Mouse (Mus musculus) small intestine, adult 2 months (tissue): ENCODE results near the gene Apol7b. TPM values are rescaled to one million over a fixed set of nuclear protein-coding genes. Genes with fewer than 3 reads are reported as not detected.

ENCODE experiments used
- H3K27ac ChIP-seq: fragments of 200-500 bp; 2 replicates; pipeline ENCODE4 v1.5.1; 2012; ENCODE audit warnings: low read depth, low read length, control low read depth, inconsistent platforms; ENCODE audit not compliant: insufficient read depth
- H3K27me3 ChIP-seq: fragments of 200-500 bp; 2 replicates; pipeline ENCODE4 v1.6.1; 2012; ENCODE audit warnings: mild to moderate bottlenecking, moderate library complexity, low read length, inconsistent platforms; ENCODE audit not compliant: control insufficient read depth, insufficient read depth
- H3K36me3 ChIP-seq: fragments of 200-500 bp; 2 replicates; pipeline ENCODE4 v1.6.1; 2012; ENCODE audit warnings: mild to moderate bottlenecking, low read length, control low read depth, inconsistent platforms; ENCODE audit not compliant: control insufficient read depth, insufficient read depth
- H3K4me1 ChIP-seq: fragments of 200-500 bp; 2 replicates; pipeline ENCODE4 v1.6.1; 2012; ENCODE audit warnings: low read length, inconsistent platforms, mixed read lengths; ENCODE audit not compliant: control insufficient read depth, insufficient read depth, insufficient read length
- H3K4me3 ChIP-seq: fragments of 200-500 bp; 2 replicates; pipeline ENCODE4 v1.5.1; 2012; ENCODE audit warnings: low read depth, mild to moderate bottlenecking, control low read depth, inconsistent platforms, low read length, moderate library complexity
- CTCF ChIP-seq: fragments of 200-500 bp; IDR thresholded peaks from 2 replicates; pipeline ENCODE4 v1.5.1; 2012; ENCODE audit warnings: low read depth, mild to moderate bottlenecking, control low read depth, inconsistent platforms, low read length, moderate library complexity, mixed read lengths; ENCODE audit not compliant: insufficient replicate concordance, insufficient read length; ENCODE audit errors: extremely low read depth
- POLR2A ChIP-seq: fragments of 200-500 bp; IDR thresholded peaks from 2 replicates; pipeline ENCODE4 v1.6.1; 2012; ENCODE audit warnings: low read depth, mild to moderate bottlenecking, control low read depth, inconsistent platforms, low read length, moderate library complexity
- WGBS: fragments of 180-500 bp; shearing (Covaris S2); methylation state at CpG from one replicate; pipeline ENCODE4 v1.1.7; 2018; 5-methylcytosine and 5-hydroxymethylcytosine counted together
- polyA plus RNA-seq: library from polyadenylated mRNA; depleted of rRNA; stranded (reverse); fragments of >200 nt; gene quantifications from 2 replicates; pipeline ENCODE4 v1.2.3, GENCODE M21; 2012; rRNA removed

The Apol7b gene
- polyA plus RNA-seq, 1 experiment, result 0.49 TPM

- peak overlapping the region; percentile 57; the same call in 1 of the 2 replicates for H3K27ac ChIP-seq
Measured at GRCm38 (mm10) chr15:77387462-77387861, 59.8 kb downstream of the Apol7b start.

GRCm38 (mm10) chr15:77384340-77385030 is 62.8 kb downstream of the Apol7b start:
- WGBS, result 93% methylated on average over 7 of the region's 7 CpGs
- Histone ChIP-seq H3K27ac (no peak overlapping the region), H3K4me3 (no peak overlapping the region), H3K4me1 (peaks cover 21% of the 10 kb centered on the region; the same call in 1 of the 2 replicates), H3K36me3 (no peaks in the 10 kb centered on the region), H3K27me3 (no peaks in the 10 kb centered on the region)
- no peak for TF ChIP-seq POLR2A
- no peak for TF ChIP-seq CTCF

More at GRCm38 (mm10) chr15:77387462-77387861, 59.8 kb downstream of the Apol7b start:
- H3K4me3 ChIP-seq, result no peak overlapping the region
- H3K36me3 ChIP-seq, result peaks cover 1% of the 10 kb centered on the region; the same call in 1 of the 2 replicates
- peaks cover 14% of the 10 kb centered on the region; the same call in 1 of the 2 replicates for H3K4me1 ChIP-seq
- TF ChIP-seq POLR2A, result no peak
- no peak for TF ChIP-seq CTCF
- no peaks in the 10 kb centered on the region for H3K27me3 ChIP-seq
- 61% methylated on average over 2 of the region's 2 CpGs for WGBS

GRCm38 (mm10) chr15:77382880-77383279 is 64.4 kb downstream of the Apol7b start:
- TF ChIP-seq POLR2A (no peak), CTCF (no peak)
- Histone ChIP-seq H3K27ac (no peak overlapping the region), H3K4me3 (no peak overlapping the region), H3K27me3 (no peaks in the 10 kb centered on the region), H3K4me1 (peaks cover 21% of the 10 kb centered on the region; the same call in 1 of the 2 replicates), H3K36me3 (no peaks in the 10 kb centered on the region)
- 81% methylated on average over 1 of the region's 1 CpGs for WGBS

GRCm38 (mm10) chr15:77382271-77382850 is 64.9 kb downstream of the Apol7b start:
- no peak overlapping the region for H3K4me3 ChIP-seq

GRCm38 (mm10) chr15:77381481-77381880 is 65.8 kb downstream of the Apol7b start:
- Histone ChIP-seq H3K4me1 (peaks cover 14% of the 10 kb centered on the region; the same call in 1 of the 2 replicates), H3K27ac (no peak overlapping the region), H3K4me3 (no peak overlapping the region), H3K36me3 (no peaks in the 10 kb centered on the region), H3K27me3 (no peaks in the 10 kb centered on the region)
- WGBS, result 83% methylated on average over 6 of the region's 6 CpGs
- no peak for TF ChIP-seq POLR2A

More at GRCm38 (mm10) chr15:77382271-77382850, 64.9 kb downstream of the Apol7b start:
- no peaks in the 10 kb centered on the region for H3K27me3 ChIP-seq
- no peak overlapping the region for H3K27ac ChIP-seq
- H3K36me3 ChIP-seq, result no peaks in the 10 kb centered on the region
- TF ChIP-seq POLR2A, result no peak
- TF ChIP-seq CTCF, result no peak
- peaks cover 17% of the 10 kb centered on the region; the same call in 1 of the 2 replicates for H3K4me1 ChIP-seq
- WGBS, result 36% methylated on average over 11 of the region's 11 CpGs

GRCm38 (mm10) chr15:77379921-77380320 is 67.4 kb downstream of the Apol7b start:
- H3K36me3 ChIP-seq, result no peaks in the 10 kb centered on the region
- no peak overlapping the region for H3K27ac ChIP-seq
- TF ChIP-seq POLR2A (no peak), CTCF (no peak)
- no peak overlapping the region for H3K4me3 ChIP-seq
- peaks cover 14% of the 10 kb centered on the region; the same call in 1 of the 2 replicates for H3K4me1 ChIP-seq
- H3K27me3 ChIP-seq, result no peaks in the 10 kb centered on the region
- 61% methylated on average over 4 of the region's 4 CpGs for WGBS

GRCm38 (mm10) chr15:77377419-77377818 is 69.9 kb downstream of the Apol7b start:
- Histone ChIP-seq H3K27ac (no peak overlapping the region), H3K36me3 (no peaks in the 10 kb centered on the region), H3K27me3 (no peaks in the 10 kb centered on the region), H3K4me3 (no peak overlapping the region), H3K4me1 (peaks cover 7% of the 10 kb centered on the region; the same call in 1 of the 2 replicates)
- no peak for TF ChIP-seq CTCF
- TF ChIP-seq POLR2A, result no peak
- WGBS, result 44% methylated on average over 4 of the region's 4 CpGs

GRCm38 (mm10) chr15:77376920-77377319 is 70.4 kb downstream of the Apol7b start:
- 19% methylated on average over 7 of the region's 7 CpGs for WGBS
- Histone ChIP-seq H3K4me3 (no peak overlapping the region), H3K27ac (no peak overlapping the region), H3K4me1 (peaks cover 2% of the 10 kb centered on the region; the same call in 1 of the 2 replicates), H3K36me3 (no peaks in the 10 kb centered on the region), H3K27me3 (no peaks in the 10 kb centered on the region)
- TF ChIP-seq POLR2A, result no peak
- TF ChIP-seq CTCF, result no peak

Other genes with a start within 250 kb of the Apol7b start
- gene Rbfox2, start 140.5 kb downstream of the Apol7b start, polyA plus RNA-seq, result 25.1 and 34.7 TPM in 2 replicates
- 31.4 and 88.8 TPM in 2 replicates for gene Apol7a, start 48.4 kb downstream of the Apol7b start, polyA plus RNA-seq
- gene Apol9a, start 36.4 kb downstream of the Apol7b start, polyA plus RNA-seq, result 41.6 and 153 TPM in 2 replicates
- gene Apol10a, start 29.6 kb upstream of the Apol7b start, polyA plus RNA-seq, result 4.4 and 56.4 TPM in 2 replicates
- gene Apol11a, start 60.8 kb upstream of the Apol7b start, polyA plus RNA-seq, result 0.13 TPM in 1 of 2 replicates, not detected in the other
- 15.3 and 19.6 TPM in 2 replicates for gene Apol7c, start 85.8 kb upstream of the Apol7b start, polyA plus RNA-seq
- gene 1700025B11Rik, start 114.4 kb upstream of the Apol7b start, polyA plus RNA-seq, result not detected in 2 replicates
- 0.08 and 0.35 TPM in 2 replicates for gene Apol10b, start 148.6 kb upstream of the Apol7b start, polyA plus RNA-seq
- not detected in 2 replicates for gene Gm36245, start 151.8 kb upstream of the Apol7b start, polyA plus RNA-seq
- 0.22 TPM in 1 of 2 replicates, not detected in the other for gene Apol11b, start 195.8 kb upstream of the Apol7b start, polyA plus RNA-seq